Mouse (Mus musculus) limb, embryonic 14.5 days (tissue): ENCODE measurements around the gene Fzd4. TPM values are rescaled to one million over a fixed set of nuclear protein-coding genes. Genes with fewer than 3 reads are reported as not detected.

Experiments used
- ATAC-seq: fragments of 200-750 bp; cut with Nextera tagmentation; 2 replicates; pipeline ENCODE4 v1.8.0; 2017; ENCODE audit warnings: low read depth, moderate number of reproducible peaks, moderate TSS enrichment; ENCODE audit not compliant: low FRiP score
- DNase-seq: peaks from one replicate; pipeline ENCODE4 v3.0.0-alpha.2; 2015; ENCODE audit warnings: low spot score
- H3K27ac ChIP-seq: fragments of 300-500 bp; sonication (generic); replicated peaks from 2 replicates; pipeline ENCODE4 v1.5.1; 2014; ENCODE audit warnings: low read depth, mild to moderate bottlenecking, low read length, moderate library complexity, mixed read lengths
- H3K27me3 ChIP-seq: fragments of 300-500 bp; sonication (generic); 2 replicates; pipeline ENCODE4 v1.6.1; 2014; ENCODE audit warnings: low read length, mixed read lengths; ENCODE audit not compliant: control insufficient read depth, insufficient read depth
- H3K36me3 ChIP-seq: fragments of 300-500 bp; sonication (generic); 2 replicates; pipeline ENCODE4 v1.6.1; 2014; ENCODE audit warnings: mild to moderate bottlenecking, low read length, moderate library complexity, mixed read lengths; ENCODE audit not compliant: control insufficient read depth, insufficient read depth
- H3K4me1 ChIP-seq: fragments of 300-500 bp; sonication (generic); 2 replicates; pipeline ENCODE4 v1.6.1; 2014; ENCODE audit warnings: antibody characterized with exemption, low read length, mixed read lengths; ENCODE audit not compliant: control insufficient read depth, insufficient read depth
- H3K4me2 ChIP-seq: fragments of 300-500 bp; sonication (generic); replicated peaks from 2 replicates; pipeline ENCODE4 v1.6.1; 2014; ENCODE audit warnings: low read depth, mild to moderate bottlenecking, low read length, moderate library complexity; ENCODE audit not compliant: severe bottlenecking
- H3K4me3 ChIP-seq: fragments of 300-500 bp; sonication (generic); replicated peaks from 2 replicates; pipeline ENCODE4 v1.5.1; 2014; ENCODE audit warnings: low read length
- H3K9ac ChIP-seq: fragments of 300-500 bp; sonication (generic); 2 replicates; pipeline ENCODE4 v1.6.1; 2014; ENCODE audit warnings: mild to moderate bottlenecking, low read depth, low read length, moderate library complexity; ENCODE audit not compliant: severe bottlenecking
- H3K9me3 ChIP-seq: fragments of 300-500 bp; sonication (generic); 2 replicates; pipeline ENCODE4 v1.6.1; 2016; ENCODE audit warnings: low read length; ENCODE audit not compliant: control insufficient read depth
- POLR2A ChIP-seq: fragments of 200-500 bp; IDR thresholded peaks from 2 replicates; pipeline ENCODE4 v1.8.0; 2012; ENCODE audit warnings: inconsistent platforms, mild to moderate bottlenecking, moderate library complexity, borderline replicate concordance; ENCODE audit not compliant: insufficient read depth, insufficient read length; ENCODE audit errors: extremely low read depth
- WGBS: fragments of 180-500 bp; shearing (Covaris S2); extraction: QIAGEN DNeasy Blood & Tissue Kit; methylation state at CpG from one replicate; pipeline ENCODE4 v1.1.7; 2014; 5-methylcytosine and 5-hydroxymethylcytosine counted together
- polyA plus RNA-seq, 2 experiments: library from polyadenylated mRNA; depleted of rRNA in 1 of 2; stranded (reverse) in 1 of 2; unstranded in 1 of 2; fragments of >200 nt; fragmentation: Nextera tagmentation in 1 of 2; extraction: Ambion mirVana in 1 of 2; gene quantifications; 2 replicates each; pipeline versions ENCODE4 v1.2.1 to v1.2.3; 2012 to 2014

Fzd4 gene
- polyA plus RNA-seq, 2 experiments = 20.2 to 23.6 TPM

DNA sequence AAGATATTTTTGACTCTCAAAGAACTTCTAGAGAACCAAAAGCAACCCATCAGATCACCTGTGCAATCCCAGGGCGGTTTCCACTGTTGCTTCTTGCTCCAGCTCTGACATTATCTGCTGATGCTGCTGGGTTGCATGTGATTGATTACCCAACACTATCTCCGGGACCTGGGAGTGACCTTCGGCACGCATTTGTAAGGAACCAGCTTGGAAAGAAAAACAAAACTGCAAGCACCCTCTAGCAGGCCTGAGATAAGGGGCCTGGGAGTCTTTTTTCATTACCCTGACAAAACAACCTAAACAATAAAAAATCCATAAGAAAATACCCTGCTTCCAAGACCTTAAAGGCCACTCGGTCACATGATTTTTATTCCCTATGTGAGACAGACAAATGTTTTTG lies 19.0 kb downstream of the Fzd4 start:
- H3K4me1 ChIP-seq = peaks cover 3% of the 10 kb centered on the region; the same call in 1 of the 2 replicates
- no peak overlapping the region for H3K9ac ChIP-seq
- no peaks in the 10 kb centered on the region for H3K27me3 ChIP-seq
- H3K36me3 ChIP-seq = no peaks in the 10 kb centered on the region
- 20% methylated on average over 5 of the region's 5 CpGs for WGBS
- no peak overlapping the region for H3K27ac ChIP-seq
- TF ChIP-seq POLR2A = no peak
- H3K4me3 ChIP-seq = no peak overlapping the region
- H3K9me3 ChIP-seq = no peaks in the 10 kb centered on the region
- ATAC-seq (no peak), DNase-seq (no peak)
- no peak overlapping the region for H3K4me2 ChIP-seq

DNA sequence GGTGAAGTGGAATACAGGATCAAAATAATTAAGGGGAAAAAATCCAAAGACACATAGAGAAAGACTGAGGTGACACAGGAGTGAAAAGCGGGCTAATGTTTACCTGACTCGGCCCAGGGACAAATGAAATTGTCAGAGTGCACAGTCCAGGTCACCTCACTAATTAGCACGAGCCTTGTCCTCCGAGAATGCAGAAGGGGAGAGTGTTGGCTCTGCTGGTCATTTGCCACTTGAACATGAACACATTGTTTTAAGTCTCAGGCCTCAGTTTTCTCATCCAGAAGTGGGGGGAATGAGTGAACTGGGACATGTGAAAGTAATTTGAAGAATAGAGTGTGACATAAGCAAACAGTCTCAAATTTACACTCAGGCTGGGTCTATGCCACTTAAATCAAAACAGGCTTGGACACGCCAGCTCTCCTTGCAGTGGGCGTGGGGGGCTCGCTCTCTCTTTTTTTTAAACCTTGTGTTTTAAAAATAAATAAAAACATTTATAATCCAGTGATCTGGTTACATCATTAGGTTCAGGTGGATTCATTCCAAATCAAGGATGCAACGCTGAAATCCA lies 19.6 kb downstream of the Fzd4 start:
- ATAC-seq (no peak), DNase-seq (no peak)
- Histone ChIP-seq H3K9ac (no peak overlapping the region), H3K27me3 (no peaks in the 10 kb centered on the region), H3K36me3 (no peaks in the 10 kb centered on the region), H3K9me3 (no peaks in the 10 kb centered on the region), H3K4me2 (no peak overlapping the region), H3K4me3 (no peak overlapping the region), H3K4me1 (no peaks in the 10 kb centered on the region; the same call in 1 of the 2 replicates), H3K27ac (no peak overlapping the region)
- TF ChIP-seq POLR2A = no peak
- WGBS = 33% methylated on average over 8 of the region's 8 CpGs

DNA sequence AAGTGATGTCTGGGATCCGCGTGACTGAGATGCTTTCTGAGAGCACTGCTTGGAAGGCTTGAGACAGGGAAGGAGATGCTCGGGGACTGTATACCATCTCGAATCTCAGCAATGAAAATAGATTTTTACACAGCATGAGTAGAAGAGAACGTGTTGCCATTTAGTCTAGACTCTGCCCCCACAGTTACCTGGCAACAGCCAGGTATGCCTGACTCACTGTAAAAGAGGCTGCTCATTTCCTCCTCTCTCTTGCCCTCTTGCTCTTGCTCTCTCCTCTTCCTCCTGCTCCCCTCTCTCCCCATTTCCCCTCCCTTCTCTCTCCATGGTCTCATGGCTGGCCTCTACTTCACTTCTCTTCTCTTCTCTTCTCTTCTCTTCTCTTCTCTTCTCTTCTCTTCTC lies 20.5 kb downstream of the Fzd4 start:
- H3K4me2 ChIP-seq = no peak overlapping the region
- H3K27me3 ChIP-seq = no peaks in the 10 kb centered on the region
- ATAC-seq (no peak), DNase-seq (no peak)
- H3K4me1 ChIP-seq = no peaks in the 10 kb centered on the region; the same call in 1 of the 2 replicates
- no peaks in the 10 kb centered on the region for H3K9me3 ChIP-seq
- no peak overlapping the region for H3K4me3 ChIP-seq
- H3K9ac ChIP-seq = no peak overlapping the region
- H3K36me3 ChIP-seq = no peaks in the 10 kb centered on the region
- no peak overlapping the region for H3K27ac ChIP-seq
- no peak for TF ChIP-seq POLR2A
- 77% methylated on average over 5 of the region's 5 CpGs for WGBS

DNA sequence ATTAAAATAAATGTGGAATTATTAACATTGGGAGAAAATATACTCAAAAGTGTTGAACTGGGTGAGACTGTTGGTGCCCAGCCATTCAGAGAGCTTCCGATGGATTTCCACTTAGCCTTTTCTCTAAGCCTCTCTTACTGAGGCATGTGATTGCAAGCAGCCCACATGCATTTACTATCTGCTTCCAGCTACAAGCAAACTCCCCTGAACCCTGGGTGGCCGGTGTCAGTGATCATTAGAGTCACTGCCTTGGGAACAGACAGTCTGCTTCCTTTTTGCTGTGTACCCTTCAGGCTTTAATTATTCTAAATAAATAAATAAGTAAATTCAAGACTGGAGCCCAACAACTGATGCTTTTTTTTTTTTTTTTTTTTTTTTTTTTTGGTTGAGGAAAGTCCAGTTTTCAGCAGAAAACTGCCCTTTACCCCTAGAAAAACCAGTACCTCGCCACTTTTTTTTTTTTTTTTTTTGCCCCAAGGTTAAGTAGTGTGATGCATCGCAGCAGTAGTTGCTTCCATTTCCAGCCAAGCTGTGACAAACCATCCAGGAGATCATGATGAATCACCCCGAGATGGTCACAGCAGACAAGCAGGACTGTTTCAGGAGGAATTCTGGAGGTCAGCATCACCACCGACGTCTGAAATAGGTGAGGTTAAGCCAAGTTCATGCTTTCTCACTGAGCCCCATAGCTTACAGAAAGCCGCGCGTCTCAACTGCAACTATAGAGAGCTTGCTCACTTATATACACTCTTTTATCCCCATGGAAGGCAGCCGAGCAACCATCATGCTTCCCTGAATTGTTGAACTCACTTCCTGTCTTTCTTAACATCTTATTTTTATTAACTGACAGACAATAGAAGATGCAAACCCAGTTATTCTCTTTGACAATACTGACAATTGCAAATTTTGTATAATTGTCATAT lies 21.9 kb downstream of the Fzd4 start:
- TF ChIP-seq POLR2A = no peak
- Histone ChIP-seq H3K27ac (no peak overlapping the region), H3K4me3 (no peak overlapping the region), H3K4me1 (no peaks in the 10 kb centered on the region; the same call in 1 of the 2 replicates), H3K27me3 (no peaks in the 10 kb centered on the region), H3K4me2 (no peak overlapping the region), H3K9ac (no peak overlapping the region), H3K9me3 (no peaks in the 10 kb centered on the region), H3K36me3 (no peaks in the 10 kb centered on the region)
- no peak for DNase-seq
- ATAC-seq = no peak
- whole genome bisulfite sequencing = 47% methylated on average over 11 of the region's 11 CpGs

- H3K4me3 ChIP-seq = no peak overlapping the region
- no peak for TF ChIP-seq POLR2A
- DNase-seq (no peak), ATAC-seq (no peak)
- H3K36me3 ChIP-seq = no peaks in the 10 kb centered on the region
- no peak overlapping the region for H3K4me2 ChIP-seq
- WGBS = 30% methylated on average over 5 of the region's 5 CpGs
- no peak overlapping the region for H3K9ac ChIP-seq
- H3K27ac ChIP-seq = no peak overlapping the region
- H3K9me3 ChIP-seq = no peaks in the 10 kb centered on the region
- H3K4me1 ChIP-seq = no peaks in the 10 kb centered on the region; the same call in 1 of the 2 replicates
- no peaks in the 10 kb centered on the region for H3K27me3 ChIP-seq
Measured at GRCm38 (mm10) chr7:89427101-89427500, 22.9 kb downstream of the Fzd4 start.
